Mouse (Mus musculus) effector memory CD4-positive, alpha-beta T cell, adult 7 months (primary cell): ENCODE measurements around the gene Cyp4f13. TPM values are rescaled to one million over a fixed set of nuclear protein-coding genes. Genes with fewer than 3 reads are reported as not detected.

ENCODE experiments used
- polyA plus RNA-seq: library from polyadenylated mRNA; unstranded; fragments of 100-300 nt; shearing (Covaris generic); gene quantifications from one replicate; pipeline ENCODE4 v1.2.1, GENCODE M21; 2017

Gene Cyp4f13
- polyA plus RNA-seq = 40.3 TPM

DNA sequence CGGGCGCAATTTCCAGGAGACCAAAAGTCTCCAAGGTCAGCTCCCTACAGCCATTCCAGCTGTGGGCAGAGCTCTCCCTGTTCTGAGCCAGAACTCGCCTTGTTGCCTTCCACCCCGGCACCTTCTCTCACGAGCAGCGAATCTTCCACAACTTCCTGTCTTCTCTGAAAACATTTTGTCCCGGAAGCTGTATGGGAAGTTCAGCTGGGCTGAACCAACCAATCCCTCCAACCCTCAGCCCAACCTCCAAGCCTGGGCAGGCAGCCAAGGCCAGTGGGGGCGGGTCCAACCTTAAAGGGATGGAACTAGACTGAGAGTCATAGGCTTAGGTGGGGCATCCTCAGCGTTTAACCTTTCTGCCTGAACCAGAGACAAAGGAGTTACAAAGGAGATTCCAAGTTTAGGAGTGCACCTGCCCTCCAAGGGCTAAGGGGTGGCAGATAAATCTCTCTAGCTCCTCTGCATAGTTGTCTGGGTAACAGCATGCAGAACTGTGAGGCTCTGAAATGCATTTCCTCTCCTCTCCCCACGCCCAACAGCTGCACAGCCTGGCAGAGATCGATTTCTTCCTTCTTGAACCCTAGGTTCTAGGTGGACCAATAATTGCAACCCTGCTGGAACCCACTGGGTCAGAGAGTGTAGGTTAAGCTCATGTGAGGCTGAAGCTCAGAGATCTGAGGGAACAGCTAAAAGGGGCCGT, at the start of gene Cyp4f13:
Cyp4f13 (minus strand) TSS at position 188 of the 700 bp plus-strand sequence.

GRCm38 (mm10) chr17:32992699-32993474, 45.7 kb upstream of the Cyp4f13 start, which contains the start of gene Zfp952:
TSS of gene Zfp952 (plus strand) at chr17:32993129.

DNA sequence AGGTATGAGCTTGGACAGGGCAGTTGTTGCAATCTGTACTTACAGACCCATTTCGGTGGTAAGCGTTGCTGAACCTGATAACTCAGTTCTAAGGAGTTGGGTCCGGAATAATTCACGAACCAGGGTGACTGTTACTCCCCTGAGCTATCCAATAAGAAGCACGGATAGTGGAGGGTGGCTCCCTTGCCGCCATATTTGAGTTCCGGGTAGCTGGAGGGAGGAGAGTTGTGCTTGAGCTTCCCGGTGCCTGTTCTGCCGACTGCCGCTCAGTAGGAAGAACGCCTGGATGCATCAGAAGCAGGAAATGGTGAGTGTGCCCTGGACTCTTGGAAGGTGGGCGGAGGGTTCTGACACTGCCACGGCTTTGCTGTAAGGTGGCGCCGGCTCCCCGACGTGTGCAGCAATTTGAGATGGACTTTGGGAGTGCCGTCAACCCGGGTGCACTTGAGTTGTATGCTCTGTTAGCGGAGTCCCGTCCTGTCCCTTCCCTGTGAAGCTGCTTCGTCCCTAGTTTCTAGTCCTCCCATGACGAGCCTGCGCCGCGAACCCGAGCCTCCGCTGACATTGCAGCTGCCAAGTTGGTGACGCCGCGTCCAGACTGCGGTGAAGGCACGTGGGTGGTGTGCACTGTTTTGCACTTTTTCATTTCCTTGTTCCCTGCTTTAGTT, 18.6 kb upstream of the Cyp4f13 start, which contains the start of gene Zfp472:
Zfp472 (plus strand) TSS at position 192 of the 668 bp plus-strand sequence.

GRCm38 (mm10) chr17:32917131-32917530, 30.1 kb downstream of the Cyp4f13 start, which contains the start of gene Cyp4f14:
TSS of gene Cyp4f14 (minus strand) at chr17:32917342.

DNA sequence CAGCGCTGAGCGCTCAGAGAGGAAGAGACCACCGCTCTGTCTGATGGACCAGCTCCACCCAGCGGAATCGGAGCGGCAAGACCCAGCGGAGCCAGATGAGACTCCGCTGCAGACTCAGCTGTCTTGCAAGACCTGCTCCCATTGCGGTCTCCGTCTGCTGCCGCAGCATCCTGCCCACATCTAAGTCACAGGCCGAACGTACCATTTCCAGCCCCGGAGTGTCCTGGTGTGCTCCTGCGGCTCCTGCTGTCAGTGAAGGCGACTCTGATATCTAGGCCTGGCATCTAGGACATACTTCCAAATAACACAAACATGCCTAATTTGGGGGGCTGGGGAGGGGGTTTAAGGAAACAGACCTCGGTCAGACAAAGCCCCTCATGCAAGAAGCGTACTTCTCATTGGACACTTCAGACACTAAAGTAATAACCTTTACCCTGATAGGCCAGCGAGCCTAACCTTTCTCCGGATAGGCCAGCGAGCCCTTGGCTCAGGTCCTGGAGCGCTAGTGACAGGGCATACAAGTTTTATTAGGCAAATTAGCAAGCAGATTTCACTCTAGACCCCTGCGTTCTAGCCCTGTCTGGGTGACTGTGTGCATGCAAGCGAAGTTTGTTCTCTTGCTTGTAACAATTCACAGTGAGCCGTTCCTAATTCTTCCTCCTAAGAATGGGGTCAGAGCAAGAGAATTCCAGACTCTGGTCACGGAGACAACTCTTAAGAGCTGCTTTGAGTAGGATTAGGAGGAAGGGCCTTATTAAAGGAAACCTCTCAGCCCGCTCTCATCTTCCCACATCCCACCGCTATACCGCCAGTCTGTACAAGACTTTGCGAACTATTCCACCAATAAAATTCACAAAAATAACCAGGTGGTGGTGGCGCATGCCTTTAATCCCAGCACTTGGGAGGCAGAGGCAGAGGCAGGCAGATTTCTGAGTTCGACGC, 55.7 kb downstream of the Cyp4f13 start, which contains the start of gene Zfp870:
Zfp870 (minus strand) TSS at position 404 of the 942 bp plus-strand sequence.

Other genes with a start within 250 kb of the Cyp4f13 start
- 33.0 TPM for gene Zfp871, start 159.1 kb downstream of the Cyp4f13 start, polyA plus RNA-seq
- gene Zfp811, start 137.5 kb downstream of the Cyp4f13 start, polyA plus RNA-seq = 0.15 TPM
- 1.5 TPM for gene Zfp799, start 117.1 kb downstream of the Cyp4f13 start, polyA plus RNA-seq
- not detected for gene Zfp870, start 55.8 kb downstream of the Cyp4f13 start, polyA plus RNA-seq
- gene Cyp4f14, start 30.1 kb downstream of the Cyp4f13 start, polyA plus RNA-seq = not detected
- gene Zfp472, start 18.4 kb upstream of the Cyp4f13 start, polyA plus RNA-seq = 15.9 TPM
- gene Zfp952, start 45.7 kb upstream of the Cyp4f13 start, polyA plus RNA-seq = 5.7 TPM
- 1.7 TPM for gene Zfp763, start 86.0 kb upstream of the Cyp4f13 start, polyA plus RNA-seq
- not detected for gene 4921501E09Rik, start 120.7 kb upstream of the Cyp4f13 start, polyA plus RNA-seq
- gene Zfp563, start 141.9 kb upstream of the Cyp4f13 start, polyA plus RNA-seq = 0.74 TPM
- 0.20 TPM for gene Morc2b, start 192.3 kb upstream of the Cyp4f13 start, polyA plus RNA-seq
- not detected for gene Olfr55, start 221.0 kb upstream of the Cyp4f13 start, polyA plus RNA-seq
- not detected for gene Olfr239, start 243.9 kb upstream of the Cyp4f13 start, polyA plus RNA-seq